Mouse (Mus musculus) MN1 (cell line): Measurements from ENCODE around the gene Arid3a.

ENCODE experiments used
- DNase-seq: peaks from one replicate; pipeline ENCODE4 v3.0.0-alpha.2; 2016; ENCODE audit warnings: low spot score

Gene Arid3a

GRCm38 (mm10) chr10:79997034-79997760, 70.4 kb downstream of the Arid3a start:
- DNase-seq = peak; percentile 93

DNA sequence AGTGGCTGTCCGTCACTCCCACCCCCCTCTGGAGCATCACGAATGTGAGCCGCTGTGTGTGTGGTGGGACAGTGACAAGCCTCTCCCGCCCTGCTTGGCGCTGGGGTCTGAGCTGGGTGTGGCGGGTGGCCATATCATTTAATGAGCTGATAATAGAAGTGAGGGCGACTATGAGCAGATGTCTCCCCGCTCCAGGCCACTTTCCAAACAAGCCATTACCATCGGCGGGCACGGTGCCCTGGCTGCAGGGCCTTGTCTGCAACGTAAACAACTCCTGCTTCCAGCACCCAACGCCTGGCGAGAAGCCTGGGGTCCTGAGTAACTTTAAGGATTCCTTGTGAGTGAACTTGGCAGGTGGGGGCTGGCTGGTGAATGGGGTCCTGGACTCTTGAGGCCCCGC, 71.0 kb downstream of the Arid3a start:
- DNase-seq = peak; percentile 86

GRCm38 (mm10) chr10:80001945-80002344, 75.1 kb downstream of the Arid3a start:
- DNase-seq = no peak

DNA sequence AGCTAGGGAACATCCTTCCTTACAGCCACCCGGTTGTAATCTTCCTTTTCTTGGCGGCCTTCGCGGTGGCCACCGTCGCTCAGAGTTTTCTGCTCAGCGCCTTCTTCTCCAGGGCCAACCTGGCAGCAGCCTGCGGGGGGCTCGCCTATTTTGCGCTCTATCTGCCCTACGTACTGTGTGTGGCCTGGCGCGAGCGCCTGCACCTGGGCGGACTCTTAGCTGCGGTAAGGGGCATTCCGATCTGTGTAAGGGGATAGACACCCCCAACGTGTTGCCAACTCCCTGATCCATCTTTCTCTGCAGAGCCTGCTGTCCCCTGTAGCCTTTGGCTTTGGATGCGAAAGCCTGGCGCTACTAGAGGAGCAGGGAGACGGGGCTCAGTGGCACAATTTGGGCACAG, 76.0 kb downstream of the Arid3a start:
- DNase-seq = no peak

DNA sequence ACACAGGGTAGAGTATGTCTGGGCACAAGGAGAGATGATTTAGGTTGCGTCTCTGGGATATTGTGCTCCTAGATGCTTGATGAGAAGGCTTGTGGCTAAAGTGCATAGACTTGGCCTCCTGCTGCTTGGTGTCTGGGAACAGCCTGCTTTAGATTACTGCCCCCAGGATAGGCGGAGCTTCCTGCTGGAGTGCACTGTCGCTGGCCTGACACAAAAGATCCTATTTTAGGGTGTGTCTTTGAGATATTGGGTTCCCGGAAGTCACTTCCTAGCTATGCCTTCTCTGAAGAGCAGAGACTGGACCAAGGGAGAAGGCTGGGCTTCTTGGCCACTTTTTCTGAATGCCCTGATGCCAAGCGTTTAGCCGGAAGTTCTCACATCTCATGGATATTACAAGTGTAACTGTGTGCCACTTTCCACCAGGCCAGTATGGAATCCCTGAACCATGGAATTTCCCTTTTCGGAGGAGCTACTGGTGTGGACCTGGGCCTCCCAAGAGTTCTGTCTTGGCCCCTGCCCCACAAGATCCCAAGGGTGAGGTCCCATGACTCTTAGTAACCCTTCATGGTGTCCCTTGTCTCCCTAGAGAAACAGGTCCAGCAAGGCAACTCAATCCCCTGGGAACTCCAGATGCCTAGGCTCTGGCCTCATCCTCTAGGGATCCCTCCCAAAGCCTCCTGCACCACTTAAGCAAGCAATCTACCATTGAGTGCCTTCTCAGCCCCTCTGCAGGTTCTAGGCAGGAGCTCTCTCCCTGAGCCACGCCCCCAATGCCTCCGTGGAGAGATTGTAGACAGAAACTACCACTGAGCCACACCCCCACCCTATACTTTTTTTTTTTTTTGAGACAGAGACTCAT, 76.8 kb downstream of the Arid3a start:
- DNase-seq = peak; percentile 66

DNA sequence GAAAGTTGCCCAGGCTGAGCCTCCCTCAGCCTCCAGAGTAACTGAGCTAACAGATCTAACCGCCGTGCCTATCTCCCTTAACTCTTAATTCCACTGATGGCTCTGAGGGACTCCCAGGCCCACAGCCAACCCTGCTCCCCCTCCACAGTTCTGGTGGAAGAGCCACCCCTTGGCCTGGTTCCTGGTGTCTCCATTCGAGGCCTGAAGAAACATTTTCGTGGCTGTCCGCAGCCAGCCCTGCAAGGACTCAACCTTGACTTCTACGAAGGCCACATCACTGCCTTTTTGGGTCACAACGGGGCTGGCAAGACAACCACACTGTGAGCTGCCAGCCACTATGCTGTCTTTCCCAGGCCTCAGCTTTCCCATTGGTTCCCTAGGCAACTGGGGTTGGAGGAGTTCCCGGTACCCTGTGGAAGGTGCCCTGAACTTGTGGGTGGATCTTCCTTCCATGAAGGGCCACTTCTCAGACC, 77.4 kb downstream of the Arid3a start:
- DNase-seq = no peak
